9 mouse cellular contexts compared by ENCODE assay signal in the genomic region with DNA sequence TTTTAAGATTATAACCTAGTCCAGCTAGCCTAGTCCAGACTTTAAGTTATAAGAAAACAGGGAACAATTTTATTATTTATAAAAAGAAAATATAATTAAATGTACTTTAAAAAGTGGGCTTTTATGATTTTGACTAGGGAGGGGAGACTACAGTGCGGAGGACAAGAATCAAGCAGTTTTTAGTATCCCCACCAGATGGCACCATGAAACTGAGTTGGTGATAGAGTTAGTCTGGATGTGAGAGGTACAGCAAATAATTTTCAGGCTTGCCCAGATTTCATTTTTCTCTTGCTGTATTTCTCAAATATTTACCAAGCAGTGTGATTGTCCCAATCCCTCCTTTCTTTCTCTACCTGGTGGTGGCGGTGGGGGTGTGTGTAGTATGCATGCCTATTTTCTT. TPM values are rescaled to one million over a fixed set of nuclear protein-coding genes. Genes with fewer than 3 reads are reported as not detected.
A peak's percentile ranks its signal among the peaks of the same experiment; 100 is the strongest.
DNase-seq lines count a peak whose midpoint lies in the region; ATAC-seq and TF ChIP-seq lines count a peak whose summit lies in the region.
"Had no signal": no experiment of that assay in that cellular context is flagged by ENCODE, and none has a peak within 500 bp of the region (broad histone marks: within the 10 kb centered on the region; RNA-seq: fewer than 3 reads in every experiment).

No protein-coding gene starts in this region.

- no peak overlapping the region for H3K4me2 ChIP-seq in liver, embryonic 14.5 days (ENCODE audit: low read depth)
- H3K4me2 ChIP-seq in kidney, postnatal 0 days (ENCODE audit: low read length), result no peak overlapping the region

- H3K9me3 ChIP-seq in liver, embryonic 14.5 days (ENCODE audit: control insufficient read depth, low read length), result no peaks in the 10 kb centered on the region
- no peaks in the 10 kb centered on the region for H3K9me3 ChIP-seq in kidney, postnatal 0 days (replicated peaks; ENCODE audit: low read length)

- no peak overlapping the region for H3K4me3 ChIP-seq in liver, embryonic 14.5 days (ENCODE audit: insufficient read depth in 1 of 2, low read depth in 2 of 2, low read length in 2 of 2)
- H3K4me3 ChIP-seq in kidney, postnatal 0 days (replicated peaks; ENCODE audit: low read depth, low read length), result no peak overlapping the region

- no peaks in the 10 kb centered on the region for H3K36me3 ChIP-seq in liver, embryonic 14.5 days (replicated peaks; ENCODE audit: control insufficient read depth, insufficient read depth, low read depth)
- H3K36me3 ChIP-seq in kidney, postnatal 0 days (ENCODE audit: insufficient read depth, low read length), result no peaks in the 10 kb centered on the region

- 0 out of 2 replicates have a peak, but pooled peaks have one; percentile 17 for TF ChIP-seq CTCF in liver, embryonic 14.5 days (IDR thresholded peaks at IDR 0.05; ENCODE audit: low read depth)
- TF ChIP-seq CTCF in kidney, postnatal 0 days (IDR thresholded peaks at IDR 0.05; ENCODE audit: low read depth), result peak; percentile 83

- no peak for TF ChIP-seq EP300 in liver, embryonic 14.5 days (IDR thresholded peaks at IDR 0.05; ENCODE audit: low read depth)

- H3K9ac ChIP-seq in liver, embryonic 14.5 days (replicated peaks), result no peak overlapping the region
- H3K9ac ChIP-seq in kidney, postnatal 0 days (ENCODE audit: low read depth, low read length), result no peak overlapping the region

- H3K27ac ChIP-seq in liver, embryonic 14.5 days, result no peak overlapping the region
- no peak overlapping the region for H3K27ac ChIP-seq in kidney, postnatal 0 days

- ATAC-seq in liver, embryonic 14.5 days (ENCODE audit: insufficient read depth), result no peak
- ATAC-seq in frontal cortex, adult (ENCODE audit: low TSS enrichment), result peak; percentile 90
- 0 out of 2 replicates have a peak, but pooled peaks have one; percentile 61 for ATAC-seq in kidney, postnatal 0 days (replicated peaks; ENCODE audit: low FRiP score, low read depth)
- no peak for ATAC-seq in erythroid progenitor cell, adult 5-6 weeks (replicated peaks; ENCODE audit: low FRiP score, poor library complexity, severe bottlenecking)

- no peak for DNase-seq in liver, embryonic 14.5 days (ENCODE audit: low read depth in 3 of 3, low spot score in 3 of 3)
- no peak for DNase-seq in liver
- peak; percentile 70 for DNase-seq in adrenal gland, postnatal 10 days
- DNase-seq in kidney, postnatal 0 days (ENCODE audit: low spot score), result peak; percentile 79
- peak; percentile 56 for DNase-seq in lung, postnatal 36 days
- no peak for DNase-seq in thymus, postnatal 14 days

- no peaks in the 10 kb centered on the region for H3K4me1 ChIP-seq in liver, embryonic 14.5 days (replicated peaks; ENCODE audit: control insufficient read depth in 2 of 2, insufficient read depth in 2 of 2, low read length in 1 of 2)
- H3K4me1 ChIP-seq in kidney, postnatal 0 days (replicated peaks; ENCODE audit: insufficient read depth, low read length), result no peaks in the 10 kb centered on the region

- WGBS in liver, embryonic 14.5 days (ENCODE audit: insufficient replicate concordance), result 38% methylated on average over 2 of the region's 2 CpGs
- WGBS in kidney, postnatal 0 days, result 56% methylated on average over 2 of the region's 2 CpGs

- no peaks in the 10 kb centered on the region for H3K27me3 ChIP-seq in liver, embryonic 14.5 days (ENCODE audit: control insufficient read depth, insufficient read depth, low read length)
- no peaks in the 10 kb centered on the region for H3K27me3 ChIP-seq in kidney, postnatal 0 days (ENCODE audit: insufficient read depth, low read length)

RNA-seq across cellular contexts. Expression of a gene that starts 10.3 kb away (rescaled TPM):
- polyA plus RNA-seq in liver, embryonic 14.5 days (2012; rRNA removed), result not detected in 2 replicates
- not detected in 2 replicates for polyA plus RNA-seq in liver, embryonic 14.5 days (2014; fragmentation: Nextera tagmentation; extraction: Ambion mirVana)
- total RNA-seq in adrenal gland, postnatal 10 days (2021), result under 1 TPM in 1 of 2 experiments, not detected in 1; 0.21 TPM
- not detected in 2 replicates for polyA plus RNA-seq in kidney, postnatal 0 days (2015; fragmentation: Nextera tagmentation; extraction: Ambion mirVana)
- total RNA-seq in erythroid progenitor cell, adult 5-6 weeks (2015; ENCODE audit: low replicate concordance), result not detected in 2 replicates
- not detected in 2 replicates for total RNA-seq in erythroid progenitor cell, adult 5-6 weeks (2017; ENCODE audit: low replicate concordance)
- total RNA-seq: layer of hippocampus, adult 8-10 months had no signal

Comparison
In these comparisons a context has a peak if more than half of its experiments do, and no peak if none do; other contexts are left out.
1. ATAC-seq: peak in frontal cortex, adult (single experiment) and kidney, postnatal 0 days (single experiment); none in liver, embryonic 14.5 days (single experiment) and erythroid progenitor cell, adult 5-6 weeks (single experiment).
2. DNase-seq: peak in adrenal gland, postnatal 10 days (single experiment), kidney, postnatal 0 days (single experiment) and lung, postnatal 36 days (single experiment); none in liver, embryonic 14.5 days (0 of 3), liver (single experiment) and thymus, postnatal 14 days (single experiment).